Mouse (Mus musculus) myocyte (in vitro differentiated cells): Measurements from ENCODE around the gene Sertad3. TPM values are rescaled to one million over a fixed set of nuclear protein-coding genes. Genes with fewer than 3 reads are reported as not detected.

Experiments
- H3K27me3 ChIP-seq: one replicate; pipeline ENCODE4 v1.6.1; 2011; ENCODE audit not compliant: control insufficient read depth, insufficient read depth, insufficient read length
- H3K36me3 ChIP-seq: one replicate; pipeline ENCODE4 v1.6.1; 2011; ENCODE audit not compliant: control insufficient read depth, insufficient read depth
- H3K4me2 ChIP-seq: one replicate; pipeline ENCODE4 v1.6.1; 2011; ENCODE audit warnings: low read depth, control low read depth
- H3K4me3 ChIP-seq: one replicate; pipeline ENCODE4 v1.5.1; 2011; ENCODE audit warnings: mild to moderate bottlenecking, control low read depth, moderate library complexity
- H3K79me2 ChIP-seq: one replicate; pipeline ENCODE4 v1.6.1; 2011; ENCODE audit not compliant: control insufficient read depth, insufficient read depth
- H3ac ChIP-seq: one replicate; pipeline ENCODE4 v1.6.1; 2011; ENCODE audit not compliant: control insufficient read depth, insufficient read length
- CEBPB ChIP-seq: IDR thresholded peaks from 2 replicates; pipeline ENCODE4 v1.6.1; 2011; ENCODE audit warnings: mild to moderate bottlenecking, moderate library complexity; ENCODE audit not compliant: poor library complexity, insufficient read depth, severe bottlenecking
- E2F4 ChIP-seq: IDR thresholded peaks from one replicate; pipeline ENCODE4 v1.6.1; 2011; ENCODE audit warnings: mild to moderate bottlenecking, control low read depth, moderate library complexity; ENCODE audit not compliant: insufficient read depth
- MAX ChIP-seq: IDR thresholded peaks from one replicate; pipeline ENCODE4 v1.6.1; 2011; ENCODE audit warnings: low read depth, mild to moderate bottlenecking, control low read depth
- MYOD1 ChIP-seq, 3 experiments: IDR thresholded peaks; one replicate each; pipeline ENCODE4 v1.6.1; 2011; ENCODE audit warnings: control low read depth in 2 of 3, low read depth in 2 of 3, mild to moderate bottlenecking in 2 of 3, moderate library complexity in 1 of 3; ENCODE audit not compliant: insufficient read length in 2 of 3, control insufficient read depth in 1 of 3
- MYOG ChIP-seq, 3 experiments: IDR thresholded peaks; one replicate each; pipeline ENCODE4 v1.6.1; 2011; ENCODE audit warnings: control low read depth in 2 of 3, low read depth in 2 of 3, mild to moderate bottlenecking in 2 of 3; ENCODE audit not compliant: insufficient read length in 2 of 3, control insufficient read depth in 1 of 3, insufficient read depth in 1 of 3
- POLR2A ChIP-seq: IDR thresholded peaks from one replicate; pipeline ENCODE4 v1.6.1; 2011; ENCODE audit warnings: low read depth, mild to moderate bottlenecking, control low read depth, moderate library complexity; ENCODE audit not compliant: insufficient read length
- POLR2AphosphoS2 ChIP-seq: IDR thresholded peaks from one replicate; pipeline ENCODE4 v1.6.1; 2011; ENCODE audit warnings: low read depth, control low read depth; ENCODE audit not compliant: insufficient read length
- REST ChIP-seq: IDR thresholded peaks from one replicate; pipeline ENCODE4 v1.6.1; 2011; ENCODE audit warnings: mild to moderate bottlenecking, control low read depth, moderate library complexity; ENCODE audit not compliant: insufficient read depth, insufficient read length
- SRF ChIP-seq: IDR thresholded peaks from one replicate; pipeline ENCODE4 v1.6.1; 2011; ENCODE audit warnings: low read depth; ENCODE audit not compliant: control insufficient read depth, insufficient read length
- TCF12 ChIP-seq: IDR thresholded peaks from one replicate; pipeline ENCODE4 v1.6.1; 2011; ENCODE audit warnings: mild to moderate bottlenecking, control low read depth; ENCODE audit not compliant: poor library complexity, insufficient read depth, severe bottlenecking
- TCF3 ChIP-seq: IDR thresholded peaks from one replicate; pipeline ENCODE4 v1.6.1; 2011; ENCODE audit warnings: low read depth, control low read depth; ENCODE audit not compliant: insufficient read length
- USF1 ChIP-seq: IDR thresholded peaks from one replicate; pipeline ENCODE4 v1.6.1; 2011; ENCODE audit warnings: low read depth, mild to moderate bottlenecking, control low read depth, moderate library complexity
- polyA plus RNA-seq: library from polyadenylated mRNA; unstranded; fragments of >200 nt; fragmentation: generic; extraction: Trizol; gene quantifications from one replicate; pipeline ENCODE4 v1.2.1, GENCODE M21; 2012; ENCODE audit warnings: missing spikeins

The Sertad3 gene
- polyA plus RNA-seq, 1 experiment = 15.5 TPM

DNA sequence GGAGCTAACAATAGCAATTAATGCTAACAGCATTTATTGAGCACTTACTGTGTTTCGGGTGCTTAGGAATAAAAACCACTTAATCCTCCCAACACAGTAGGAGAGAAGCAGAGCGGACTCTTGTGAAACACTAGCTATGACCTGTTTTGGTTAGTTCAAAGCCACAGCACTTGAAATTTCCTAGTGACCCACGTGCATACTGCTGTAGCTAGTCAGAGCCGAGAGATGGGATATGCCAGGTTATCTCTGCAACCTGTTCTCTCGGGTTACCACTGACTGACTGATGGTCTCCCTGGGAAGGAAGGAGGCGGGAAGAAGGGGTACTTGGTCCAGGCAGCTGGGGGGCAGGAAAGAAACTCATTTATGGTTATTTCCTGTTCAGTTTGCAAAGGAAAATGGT is 13.1 kb upstream of the Sertad3 start:
- Histone ChIP-seq H3K27me3 (no peaks in the 10 kb centered on the region), H3K79me2 (no peaks in the 10 kb centered on the region), H3K4me2 (no peak overlapping the region), H3ac (no peak overlapping the region), H3K4me3 (no peak overlapping the region), H3K36me3 (no peaks in the 10 kb centered on the region)
- no peak for TF ChIP-seq MAX
- no peak for TF ChIP-seq REST
- no peak for TF ChIP-seq TCF3
- TF ChIP-seq E2F4 = no peak
- no peak for TF ChIP-seq TCF12
- TF ChIP-seq MYOD1 (IDR thresholded peaks at IDR 0.05; ENCODE audit: control insufficient read depth in 1 of 3, insufficient read length in 2 of 3, low read depth in 2 of 3) = no peak
- TF ChIP-seq POLR2AphosphoS2 = no peak
- no peak for TF ChIP-seq USF1
- TF ChIP-seq MYOG (IDR thresholded peaks at IDR 0.05; ENCODE audit: control insufficient read depth in 1 of 3, insufficient read depth in 1 of 3, insufficient read length in 2 of 3, low read depth in 2 of 3) = no peak
- no peak for TF ChIP-seq CEBPB
- no peak for TF ChIP-seq SRF
- TF ChIP-seq POLR2A = no peak

DNA sequence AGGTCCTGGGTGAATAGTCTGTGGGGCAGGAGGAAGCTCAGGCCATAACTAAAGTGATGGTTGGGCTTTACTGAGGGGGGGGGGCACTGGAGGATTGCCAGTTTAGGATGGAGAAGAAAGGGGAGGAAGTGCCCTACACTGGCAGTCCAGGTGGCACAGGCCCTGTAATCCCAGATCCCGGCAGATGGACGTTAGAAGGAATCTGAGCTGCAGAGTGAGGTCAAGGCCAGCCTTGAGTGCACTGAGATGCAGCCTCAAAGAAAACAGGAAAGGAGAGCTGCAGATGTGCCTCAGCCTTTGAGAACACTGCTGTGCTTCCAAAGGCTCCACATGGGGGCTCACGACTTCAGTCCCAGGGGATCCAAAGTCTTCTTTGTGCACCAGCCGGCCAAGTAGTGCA is 5.9 kb upstream of the Sertad3 start:
- Histone ChIP-seq H3K4me3 (no peak overlapping the region), H3K27me3 (no peaks in the 10 kb centered on the region), H3K36me3 (no peaks in the 10 kb centered on the region), H3K79me2 (no peaks in the 10 kb centered on the region), H3ac (no peak overlapping the region), H3K4me2 (no peak overlapping the region)
- TF ChIP-seq USF1 = no peak
- TF ChIP-seq TCF3 = no peak
- no peak for TF ChIP-seq REST
- TF ChIP-seq POLR2A = no peak
- no peak for TF ChIP-seq E2F4
- no peak for TF ChIP-seq MYOG (IDR thresholded peaks at IDR 0.05; ENCODE audit: control insufficient read depth in 1 of 3, insufficient read depth in 1 of 3, insufficient read length in 2 of 3, low read depth in 2 of 3)
- no peak for TF ChIP-seq CEBPB

DNA sequence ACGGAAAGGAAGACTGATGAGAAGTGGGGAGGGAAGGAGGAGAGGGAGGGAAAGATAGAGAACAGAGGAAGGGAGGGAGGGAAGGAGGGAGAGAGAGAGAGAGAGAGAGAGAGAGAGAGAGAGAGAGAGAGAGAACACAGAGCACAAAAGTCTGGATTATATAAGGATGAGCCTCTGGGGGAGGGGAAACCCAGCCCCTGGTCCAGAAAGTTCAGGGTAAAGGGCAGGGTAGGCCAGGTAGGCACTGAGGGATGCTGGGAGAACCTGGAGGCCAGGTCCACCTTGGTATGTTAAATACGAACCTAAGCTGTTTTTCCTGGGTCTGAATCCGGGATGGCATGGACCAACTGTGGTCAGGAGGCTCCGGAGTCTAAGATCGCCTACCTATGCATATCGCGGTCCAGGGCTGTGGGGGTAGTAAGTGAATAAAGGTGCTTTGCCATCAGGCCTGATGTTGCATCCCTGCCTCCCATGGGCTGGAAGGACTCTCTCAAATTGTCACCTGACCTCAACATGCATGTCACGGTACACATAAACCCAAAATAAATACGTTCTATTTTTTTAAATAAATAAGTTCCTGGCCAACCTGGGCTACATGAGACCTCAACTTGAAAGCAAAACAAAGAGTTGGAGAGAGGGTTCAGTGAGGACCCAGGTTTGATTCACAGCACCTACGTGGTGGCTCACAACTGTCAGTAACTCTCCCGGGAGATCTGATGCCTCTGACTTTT is 2.0 kb upstream of the Sertad3 start:
- peaks cover under 1% of the 10 kb centered on the region for H3K36me3 ChIP-seq
- peaks cover 17% of the 10 kb centered on the region for H3K79me2 ChIP-seq
- no peak overlapping the region for H3K4me3 ChIP-seq
- no peaks in the 10 kb centered on the region for H3K27me3 ChIP-seq
- TF ChIP-seq TCF3 (no peak), MYOD1 (IDR thresholded peaks at IDR 0.05; ENCODE audit: control insufficient read depth in 1 of 3, insufficient read length in 2 of 3, low read depth in 2 of 3) (no peak), USF1 (no peak), POLR2A (no peak), POLR2AphosphoS2 (no peak), TCF12 (no peak), REST (no peak), MAX (no peak), E2F4 (no peak), SRF (no peak), CEBPB (no peak), MYOG (IDR thresholded peaks at IDR 0.05; ENCODE audit: control insufficient read depth in 1 of 3, insufficient read depth in 1 of 3, insufficient read length in 2 of 3, low read depth in 2 of 3) (no peak)
- H3ac ChIP-seq = no peak overlapping the region
- no peak overlapping the region for H3K4me2 ChIP-seq

DNA sequence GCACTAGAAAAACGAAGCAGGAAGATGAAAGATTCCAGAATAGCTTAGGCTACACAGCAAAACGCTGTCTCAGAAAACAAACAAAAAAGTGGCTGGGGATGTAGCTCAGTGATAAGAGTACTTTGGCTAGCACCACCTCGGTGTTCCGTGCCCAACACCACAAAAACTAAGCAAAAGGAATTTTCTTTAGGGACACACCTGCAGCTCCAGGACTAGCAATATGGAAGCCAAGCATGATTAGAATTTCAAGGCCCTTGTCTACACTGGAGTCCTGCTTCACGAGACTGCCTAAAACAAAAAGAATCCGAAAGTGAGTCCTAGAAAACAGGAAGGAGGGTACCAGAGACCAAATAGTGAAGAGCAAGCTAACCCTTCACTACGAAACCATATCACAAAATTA is 972 bp upstream of the Sertad3 start:
- H3K4me2 ChIP-seq = peak overlapping the region; percentile 86
- H3ac ChIP-seq = no peak overlapping the region
- H3K36me3 ChIP-seq = peaks cover 9% of the 10 kb centered on the region
- peaks cover 21% of the 10 kb centered on the region for H3K79me2 ChIP-seq
- H3K4me3 ChIP-seq = peak overlapping the region; percentile 99
- no peak for TF ChIP-seq E2F4
- no peak for TF ChIP-seq MAX
- TF ChIP-seq POLR2AphosphoS2 = no peak
- TF ChIP-seq MYOG (IDR thresholded peaks at IDR 0.05; ENCODE audit: control insufficient read depth in 1 of 3, insufficient read depth in 1 of 3, insufficient read length in 2 of 3, low read depth in 2 of 3) = no peak
- no peak for TF ChIP-seq POLR2A
- TF ChIP-seq TCF3 = no peak
- no peaks in the 10 kb centered on the region for H3K27me3 ChIP-seq

- no peaks in the 10 kb centered on the region for H3K27me3 ChIP-seq
- peak overlapping the region; percentile 99 for H3K4me3 ChIP-seq
- peak overlapping the region; percentile 78 for H3K4me2 ChIP-seq
- peak overlapping the region; percentile 69 for H3ac ChIP-seq
- TF ChIP-seq CEBPB (no peak), TCF3 (no peak), USF1 (no peak), POLR2AphosphoS2 (peak; percentile 75), MAX (no peak), POLR2A (peak; percentile 86), MYOG (IDR thresholded peaks at IDR 0.05; ENCODE audit: control insufficient read depth in 1 of 3, insufficient read depth in 1 of 3, insufficient read length in 2 of 3, low read depth in 2 of 3) (no peak)
- H3K36me3 ChIP-seq = peaks cover 9% of the 10 kb centered on the region
- H3K79me2 ChIP-seq = peaks cover 26% of the 10 kb centered on the region
Observed at GRCm38 (mm10) chr7:27473835-27474489, 394 bp downstream of the Sertad3 start.
